ENCODE assay signal across 16 mouse cellular contexts in the genomic region with DNA sequence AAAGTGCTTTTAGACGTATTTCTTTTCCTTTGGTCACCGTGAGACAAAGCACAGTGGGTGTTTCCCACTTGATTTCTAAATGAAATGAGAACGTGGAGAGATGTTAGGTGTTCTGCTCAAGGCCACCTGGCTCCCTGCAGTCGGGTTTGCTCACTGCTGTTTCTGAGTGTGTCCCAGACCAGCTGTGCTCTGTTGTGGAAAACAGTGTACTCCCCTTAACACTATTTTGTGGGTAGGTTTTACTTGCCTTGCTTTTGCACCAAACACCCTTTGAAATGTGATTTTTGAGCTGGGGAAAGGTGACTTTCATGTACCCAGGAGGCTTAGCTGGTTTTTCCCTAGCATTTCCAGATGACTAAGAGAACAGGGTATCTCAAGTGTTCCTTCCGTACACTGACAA.
"Had no signal": no experiment of that assay in that cellular context is flagged by ENCODE, and none has a peak within 500 bp of the region (broad histone marks: within the 10 kb centered on the region; RNA-seq: fewer than 3 reads in every experiment).

No protein-coding gene starts in this region.

- H3K9ac ChIP-seq: limb, embryonic 12.5 days; liver, embryonic 13.5 days; liver, postnatal 0 days; lung, embryonic 15.5 days; midbrain, embryonic 15.5 days; neural tube, embryonic 13.5 days; stomach, embryonic 15.5 days had no signal

- ATAC-seq: liver, postnatal 0 days; midbrain, embryonic 15.5 days had no signal

- H3K27me3 ChIP-seq: lung, embryonic 15.5 days; midbrain, embryonic 15.5 days; stomach, embryonic 15.5 days had no signal

- DNase-seq: kidney, postnatal 4 days; liver; liver, embryonic 13.5 days; liver, postnatal 0 days; lung, postnatal 14 days; right cerebral cortex, postnatal 14 days; thymus, postnatal 4 days had no signal

- H3K27ac ChIP-seq: layer of hippocampus, adult 2 months; limb, embryonic 12.5 days; liver, embryonic 13.5 days; lung, embryonic 15.5 days; macrophage; midbrain, embryonic 15.5 days; stomach, embryonic 15.5 days had no signal

- H3K4me2 ChIP-seq: limb, embryonic 12.5 days; liver, embryonic 13.5 days; lung, embryonic 15.5 days; midbrain, embryonic 11.5 days; midbrain, embryonic 15.5 days; neural tube, embryonic 13.5 days; stomach, embryonic 15.5 days had no signal

- H3K9me3 ChIP-seq: liver, embryonic 13.5 days; lung, embryonic 15.5 days; megakaryocyte, embryonic 14.5 days; midbrain, embryonic 15.5 days; neural tube, embryonic 13.5 days; stomach, embryonic 15.5 days had no signal

- H3K36me3 ChIP-seq: limb, embryonic 12.5 days; liver, embryonic 13.5 days; lung, embryonic 15.5 days; midbrain, embryonic 15.5 days; neural tube, embryonic 13.5 days; stomach, embryonic 15.5 days had no signal

- H3K4me3 ChIP-seq: layer of hippocampus, adult 2 months; limb, embryonic 12.5 days; liver, embryonic 13.5 days; lung, embryonic 15.5 days; megakaryocyte, embryonic 14.5 days; midbrain, embryonic 15.5 days; neural tube, embryonic 13.5 days; stomach, embryonic 15.5 days had no signal
